Mouse (Mus musculus) neural tube, embryonic 15.5 days (tissue): ENCODE results near the gene Meiob. TPM values are rescaled to one million over a fixed set of nuclear protein-coding genes. Genes with fewer than 3 reads are reported as not detected.

Experiments used
- polyA plus RNA-seq: library from polyadenylated mRNA; unstranded; fragments of >200 nt; fragmentation: Nextera tagmentation; extraction: Ambion mirVana; gene quantifications from 2 replicates; pipeline ENCODE4 v1.2.1, GENCODE M21; 2015

Gene Meiob
- polyA plus RNA-seq, 1 experiment from 2014 or later: not detected

Other genes with a start within 250 kb of the Meiob start
- 60.6 and 68.8 TPM in 2 replicates for gene Tsc2, start 171.7 kb upstream of the Meiob start, polyA plus RNA-seq
- 8.3 and 10.0 TPM in 2 replicates for gene Nthl1, start 171.6 kb upstream of the Meiob start, polyA plus RNA-seq
- gene Slc9a3r2, start 154.0 kb upstream of the Meiob start, polyA plus RNA-seq: 60.2 and 65.7 TPM in 2 replicates
- 0.42 and 0.51 TPM in 2 replicates for gene Npw, start 145.8 kb upstream of the Meiob start, polyA plus RNA-seq
- 19.2 and 20.5 TPM in 2 replicates for gene Zfp598, start 134.6 kb upstream of the Meiob start, polyA plus RNA-seq
- 214 and 242 TPM in 2 replicates for gene Syngr3, start 114.3 kb upstream of the Meiob start, polyA plus RNA-seq
- 36.5 and 37.9 TPM in 2 replicates for gene Gfer, start 108.1 kb upstream of the Meiob start, polyA plus RNA-seq
- 1.9 and 3.9 TPM in 2 replicates for gene Noxo1, start 108.1 kb upstream of the Meiob start, polyA plus RNA-seq
- gene Tbl3, start 96.6 kb upstream of the Meiob start, polyA plus RNA-seq: 55.6 and 66.5 TPM in 2 replicates
- gene Rnf151, start 86.2 kb upstream of the Meiob start, polyA plus RNA-seq: 0.15 TPM in 1 of 2 replicates, not detected in the other
- gene Rps2, start 86.2 kb upstream of the Meiob start, polyA plus RNA-seq: 729 and 914 TPM in 2 replicates
- 302 and 304 TPM in 2 replicates for gene Ndufb10, start 79.8 kb upstream of the Meiob start, polyA plus RNA-seq
- 0.10 and 0.19 TPM in 2 replicates for gene Rpl3l, start 76.5 kb upstream of the Meiob start, polyA plus RNA-seq
- gene Msrb1, start 67.6 kb upstream of the Meiob start, polyA plus RNA-seq: 23.2 and 24.4 TPM in 2 replicates
- gene Hs3st6, start 51.3 kb upstream of the Meiob start, polyA plus RNA-seq: 0.37 and 0.38 TPM in 2 replicates
- 74.7 and 78.9 TPM in 2 replicates for gene Hagh, start 35.9 kb downstream of the Meiob start, polyA plus RNA-seq
- 26.0 and 26.4 TPM in 2 replicates for gene Fahd1, start 46.1 kb downstream of the Meiob start, polyA plus RNA-seq
- 0.06 and 0.78 TPM in 2 replicates for gene Igfals, start 61.7 kb downstream of the Meiob start, polyA plus RNA-seq
- 63.2 and 68.9 TPM in 2 replicates for gene Nubp2, start 82.1 kb downstream of the Meiob start, polyA plus RNA-seq
- 77.6 and 84.2 TPM in 2 replicates for gene Spsb3, start 82.4 kb downstream of the Meiob start, polyA plus RNA-seq
- 27.9 and 31.3 TPM in 2 replicates for gene Eme2, start 90.8 kb downstream of the Meiob start, polyA plus RNA-seq
- gene Mrps34, start 90.8 kb downstream of the Meiob start, polyA plus RNA-seq: 89.0 and 89.5 TPM in 2 replicates
- gene Nme3, start 92.2 kb downstream of the Meiob start, polyA plus RNA-seq: 92.9 and 105 TPM in 2 replicates
- 82.3 and 87.2 TPM in 2 replicates for gene Mapk8ip3, start 132.7 kb downstream of the Meiob start, polyA plus RNA-seq
- 81.4 and 102 TPM in 2 replicates for gene Jpt2, start 156.4 kb downstream of the Meiob start, polyA plus RNA-seq
- gene Cramp1l, start 211.5 kb downstream of the Meiob start, polyA plus RNA-seq: 5.3 and 5.5 TPM in 2 replicates
- gene Ift140, start 211.8 kb downstream of the Meiob start, polyA plus RNA-seq: 15.7 and 18.6 TPM in 2 replicates